Mouse (Mus musculus) B cell, adult (primary cell): ENCODE data around the gene Stk35. TPM values are rescaled to one million over a fixed set of nuclear protein-coding genes. Genes with fewer than 3 reads are reported as not detected.

Experiments used
- total RNA-seq: library from RNA; stranded (reverse); gene quantifications from 4 replicates; pipeline ENCODE4 v1.2.4, GENCODE M21; 2023; ENCODE audit not compliant: inconsistent age

Stk35 gene
- total RNA-seq = 17.3 to 19.4 TPM (median 18.3 TPM) in 4 replicates

GRCm38 (mm10) chr2:129800271-129800903, at the start of gene Stk35:
Gene Stk35, plus strand, starts transcription at chr2:129800517.

Other genes starting within 250 kb of the Stk35 start
- 9.7 to 15.2 TPM (median 12.4 TPM) in 4 replicates for gene Sirpa, start 207.7 kb upstream of the Stk35 start, total RNA-seq
- not detected in 4 replicates for gene Pdyn, start 100.7 kb upstream of the Stk35 start, total RNA-seq
- gene Tgm3, start 211.8 kb downstream of the Stk35 start, total RNA-seq = not detected in 4 replicates